Mouse (Mus musculus): ENCODE measurements at regions not wholly inside any gene's neighbourhood (a gene's known extent, or its start where the extent isn't known, plus 50 kb on each side); places are given as distances from the start of the nearest gene placed in this dataset.

- Histone ChIP-seq H3K4me1 (ENCODE audit: insufficient read depth) (no peaks in the 10 kb centered on the region), H3K4me2 (no peak overlapping the region), H3K4me3 (ENCODE audit: low read depth, low read length) (no peak overlapping the region), H3K9ac (no peak overlapping the region), H3K9me3 (ENCODE audit: low read depth, low read length) (no peaks in the 10 kb centered on the region), H3K27ac (ENCODE audit: low read depth) (no peak overlapping the region), H3K36me3 (ENCODE audit: insufficient read depth) (no peaks in the 10 kb centered on the region), H3K27me3 (ENCODE audit: insufficient read depth, low read length) (no peaks in the 10 kb centered on the region)
- WGBS, result 49% methylated on average over 4 of the region's 4 CpGs
- ATAC-seq (ENCODE audit: insufficient read depth) (no peak), DNase-seq (no peak)
- TF ChIP-seq CTCF (IDR thresholded peaks at IDR 0.05; ENCODE audit: low read depth), result no peak
Observed at GRCm38 (mm10) chr3:155462095-155462494, 368.9 kb downstream of the Lrriq3 start.

- no peaks in the 10 kb centered on the region for H3K27me3 ChIP-seq (ENCODE audit: insufficient read depth, low read length)
- WGBS, result 77% methylated on average over 2 of the region's 2 CpGs
- no peak for DNase-seq
- H3K27ac ChIP-seq (ENCODE audit: low read depth), result no peak overlapping the region
- H3K36me3 ChIP-seq (ENCODE audit: insufficient read depth), result no peaks in the 10 kb centered on the region
- no peak for TF ChIP-seq CTCF (IDR thresholded peaks at IDR 0.05; ENCODE audit: low read depth)
- H3K4me2 ChIP-seq, result no peak overlapping the region
- H3K4me3 ChIP-seq (ENCODE audit: low read depth, low read length), result no peak overlapping the region
- H3K4me1 ChIP-seq (ENCODE audit: insufficient read depth), result no peaks in the 10 kb centered on the region
- no peak overlapping the region for H3K9ac ChIP-seq
- no peaks in the 10 kb centered on the region for H3K9me3 ChIP-seq (ENCODE audit: low read depth, low read length)
- no peak for ATAC-seq (ENCODE audit: insufficient read depth)
Observed at GRCm38 (mm10) chr3:155470742-155471141, 377.5 kb downstream of the Lrriq3 start.

GRCm38 (mm10) chr3:155485487-155485886 is 392.3 kb downstream of the Lrriq3 start:
- Histone ChIP-seq H3K4me2 (no peak overlapping the region), H3K36me3 (ENCODE audit: insufficient read depth) (no peaks in the 10 kb centered on the region), H3K27me3 (ENCODE audit: insufficient read depth, low read length) (no peaks in the 10 kb centered on the region), H3K27ac (ENCODE audit: low read depth) (no peak overlapping the region), H3K4me3 (ENCODE audit: low read depth, low read length) (no peak overlapping the region), H3K9ac (no peak overlapping the region), H3K9me3 (ENCODE audit: low read depth, low read length) (no peaks in the 10 kb centered on the region), H3K4me1 (ENCODE audit: insufficient read depth) (no peaks in the 10 kb centered on the region)
- ATAC-seq (ENCODE audit: insufficient read depth), result no peak
- WGBS, result 73% methylated on average over 2 of the region's 2 CpGs
- no peak for DNase-seq
- no peak for TF ChIP-seq CTCF (IDR thresholded peaks at IDR 0.05; ENCODE audit: low read depth)

GRCm38 (mm10) chr3:155487877-155488537 is 394.8 kb downstream of the Lrriq3 start:
- Histone ChIP-seq H3K27me3 (ENCODE audit: insufficient read depth, low read length) (no peaks in the 10 kb centered on the region), H3K4me1 (ENCODE audit: insufficient read depth) (no peaks in the 10 kb centered on the region), H3K27ac (ENCODE audit: low read depth) (no peak overlapping the region), H3K36me3 (ENCODE audit: insufficient read depth) (no peaks in the 10 kb centered on the region), H3K9ac (no peak overlapping the region), H3K4me2 (no peak overlapping the region), H3K4me3 (ENCODE audit: low read depth, low read length) (no peak overlapping the region), H3K9me3 (ENCODE audit: low read depth, low read length) (no peaks in the 10 kb centered on the region)
- 74% methylated on average over 8 of the region's 8 CpGs for WGBS
- DNase-seq (no peak), ATAC-seq (ENCODE audit: insufficient read depth) (no peak)
- no peak for TF ChIP-seq CTCF (IDR thresholded peaks at IDR 0.05; ENCODE audit: low read depth)

- no peak overlapping the region for H3K4me3 ChIP-seq (ENCODE audit: low read depth, low read length)
- no peak overlapping the region for H3K4me2 ChIP-seq
- 63% methylated on average over 1 of the region's 1 CpGs for WGBS
- H3K9me3 ChIP-seq (ENCODE audit: low read depth, low read length), result no peaks in the 10 kb centered on the region
- no peak overlapping the region for H3K27ac ChIP-seq (ENCODE audit: low read depth)
- no peaks in the 10 kb centered on the region for H3K27me3 ChIP-seq (ENCODE audit: insufficient read depth, low read length)
- H3K9ac ChIP-seq, result no peak overlapping the region
- no peak for TF ChIP-seq CTCF (IDR thresholded peaks at IDR 0.05; ENCODE audit: low read depth)
- no peaks in the 10 kb centered on the region for H3K4me1 ChIP-seq (ENCODE audit: insufficient read depth)
- DNase-seq (no peak), ATAC-seq (ENCODE audit: insufficient read depth) (no peak)
- no peaks in the 10 kb centered on the region for H3K36me3 ChIP-seq (ENCODE audit: insufficient read depth)
Observed at GRCm38 (mm10) chr3:155490670-155491069, 397.4 kb downstream of the Lrriq3 start.

- Histone ChIP-seq H3K4me2 (no peak overlapping the region), H3K36me3 (ENCODE audit: insufficient read depth) (no peaks in the 10 kb centered on the region), H3K27me3 (ENCODE audit: insufficient read depth, low read length) (no peaks in the 10 kb centered on the region), H3K4me1 (ENCODE audit: insufficient read depth) (no peaks in the 10 kb centered on the region), H3K27ac (ENCODE audit: low read depth) (no peak overlapping the region), H3K9me3 (ENCODE audit: low read depth, low read length) (no peaks in the 10 kb centered on the region), H3K4me3 (ENCODE audit: low read depth, low read length) (no peak overlapping the region), H3K9ac (no peak overlapping the region)
- WGBS, result 85% methylated on average over 1 of the region's 1 CpGs
- DNase-seq (no peak), ATAC-seq (ENCODE audit: insufficient read depth) (no peak)
- TF ChIP-seq CTCF (IDR thresholded peaks at IDR 0.05; ENCODE audit: low read depth), result no peak
Observed at GRCm38 (mm10) chr3:155510161-155510857, 417.1 kb downstream of the Lrriq3 start.

- no peaks in the 10 kb centered on the region for H3K27me3 ChIP-seq (ENCODE audit: insufficient read depth, low read length)
- no peaks in the 10 kb centered on the region for H3K9me3 ChIP-seq (ENCODE audit: low read depth, low read length)
- no peak overlapping the region for H3K4me3 ChIP-seq (ENCODE audit: low read depth, low read length)
- H3K4me2 ChIP-seq, result no peak overlapping the region
- H3K36me3 ChIP-seq (ENCODE audit: insufficient read depth), result no peaks in the 10 kb centered on the region
- H3K9ac ChIP-seq, result no peak overlapping the region
- no peaks in the 10 kb centered on the region for H3K4me1 ChIP-seq (ENCODE audit: insufficient read depth)
- no peak for TF ChIP-seq CTCF (IDR thresholded peaks at IDR 0.05; ENCODE audit: low read depth)
- no peak for DNase-seq
- ATAC-seq (ENCODE audit: insufficient read depth), result no peak
- WGBS, result 58% methylated on average over 2 of the region's 2 CpGs
- no peak overlapping the region for H3K27ac ChIP-seq (ENCODE audit: low read depth)
Observed at GRCm38 (mm10) chr3:155513885-155514284, 420.7 kb downstream of the Lrriq3 start.
